Mouse (Mus musculus): ENCODE measurements around the gene Rnf167.

The Rnf167 gene

DNA sequence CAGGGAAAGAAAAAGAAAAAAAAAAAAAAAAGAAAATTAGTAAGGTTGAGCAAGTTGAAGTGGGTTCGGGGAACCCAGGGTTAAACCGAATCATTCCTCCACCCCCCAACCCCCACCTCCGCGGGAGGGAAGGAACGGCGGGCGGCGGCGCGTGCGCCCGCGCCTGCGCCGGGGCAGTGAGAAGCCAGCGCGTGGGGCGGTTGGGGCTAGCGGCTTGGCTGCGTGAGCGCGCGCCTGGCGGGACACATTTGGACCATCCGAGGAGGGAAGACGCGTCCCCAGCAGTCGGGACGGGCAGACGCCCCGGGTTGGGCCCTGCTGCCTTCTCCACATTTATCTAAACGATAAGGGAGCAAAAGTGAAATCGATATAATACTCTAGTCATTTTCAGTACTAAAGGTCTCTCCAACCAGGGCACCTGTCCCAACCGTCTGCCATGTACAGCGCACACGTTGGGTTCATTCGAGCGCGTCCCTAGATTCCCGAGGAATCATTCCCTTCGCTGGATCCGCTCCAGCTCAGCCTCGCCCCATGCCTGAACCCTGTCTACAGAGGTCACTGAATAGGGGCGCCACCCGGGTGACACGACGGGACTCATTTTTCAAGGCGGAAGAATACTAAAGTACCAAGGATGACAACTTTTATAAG, 8.0 kb downstream of the Rnf167 start:
- peak; percentile 68 to 72 for DNase-seq (ENCODE audit: low spot score in 2 of 2)

GRCm38 (mm10) chr11:70655571-70656455, 8.8 kb downstream of the Rnf167 start:
- no peak for DNase-seq (ENCODE audit: low spot score in 2 of 2)

DNA sequence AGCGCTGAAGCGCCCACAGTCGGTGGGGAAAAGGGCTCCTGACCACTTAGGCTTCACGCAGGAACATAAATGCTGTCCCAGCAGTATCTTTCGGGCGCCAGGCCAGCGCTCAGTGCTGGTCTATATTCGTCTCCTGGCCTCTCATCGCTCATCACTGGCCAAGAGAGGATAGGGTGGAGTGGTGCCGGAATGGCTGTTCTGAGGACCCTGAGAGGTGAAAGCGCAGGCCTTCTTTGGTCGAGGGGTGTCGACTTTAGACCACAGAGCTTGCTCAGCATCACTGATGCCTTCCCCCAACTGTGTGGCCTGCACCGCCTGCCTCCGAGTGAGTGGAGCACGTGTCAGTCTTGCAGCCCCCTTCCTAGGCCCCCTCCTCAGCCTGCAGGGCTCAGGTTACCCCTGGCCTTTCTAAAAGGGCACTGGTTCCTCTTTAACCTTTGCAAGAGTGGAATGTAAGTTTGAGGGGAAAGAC, 9.5 kb downstream of the Rnf167 start:
- DNase-seq (ENCODE audit: low spot score in 2 of 2), result no peak

DNA sequence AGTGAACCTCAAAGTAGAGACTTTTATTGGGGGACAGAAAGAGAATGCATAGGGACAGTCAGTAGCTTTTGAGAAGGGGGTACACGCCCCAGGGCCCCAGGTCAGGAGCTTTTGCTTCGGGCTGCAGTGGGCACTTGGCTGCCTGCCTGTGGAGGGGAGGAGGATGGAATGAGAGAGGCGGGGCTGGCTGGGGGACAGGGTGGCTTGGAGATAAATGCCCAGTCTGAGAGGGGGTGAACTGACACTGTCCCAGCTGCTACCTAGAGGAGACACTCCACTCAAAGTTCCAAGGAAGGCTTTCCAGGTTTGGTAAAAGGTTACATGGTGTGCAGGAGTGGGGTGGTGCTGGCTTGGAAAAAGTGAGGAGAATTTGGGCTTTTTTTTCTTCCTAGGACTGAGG, 9.9 kb downstream of the Rnf167 start, which contains the start of gene Eno3:
Gene Eno3, plus strand, starts transcription at position 239 of the 400 bp plus-strand sequence.
- DNase-seq (ENCODE audit: low spot score in 2 of 2), result no peak

DNA sequence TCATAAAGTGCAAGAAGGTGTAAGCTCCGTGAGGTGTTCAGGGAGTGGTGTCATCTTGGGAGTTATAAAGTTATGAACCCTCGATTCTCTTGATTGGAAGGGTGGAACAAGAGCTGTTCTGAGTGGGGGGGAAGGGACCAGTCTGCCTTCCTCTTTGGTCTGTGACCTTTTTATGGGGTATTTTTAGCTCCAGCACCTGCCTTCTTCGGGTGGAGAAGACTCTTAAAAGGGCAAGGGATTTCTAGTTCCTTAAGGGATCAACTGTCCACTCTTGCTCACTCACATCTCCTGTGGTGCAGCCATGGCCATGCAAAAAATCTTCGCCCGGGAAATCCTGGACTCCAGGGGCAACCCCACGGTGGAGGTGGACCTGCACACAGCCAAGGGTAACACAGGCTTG, 10.5 kb downstream of the Rnf167 start:
- DNase-seq (ENCODE audit: low spot score in 2 of 2), result no peak

GRCm38 (mm10) chr11:70657991-70658390, 11.0 kb downstream of the Rnf167 start:
- no peak for DNase-seq (ENCODE audit: low spot score in 2 of 2)

DNA sequence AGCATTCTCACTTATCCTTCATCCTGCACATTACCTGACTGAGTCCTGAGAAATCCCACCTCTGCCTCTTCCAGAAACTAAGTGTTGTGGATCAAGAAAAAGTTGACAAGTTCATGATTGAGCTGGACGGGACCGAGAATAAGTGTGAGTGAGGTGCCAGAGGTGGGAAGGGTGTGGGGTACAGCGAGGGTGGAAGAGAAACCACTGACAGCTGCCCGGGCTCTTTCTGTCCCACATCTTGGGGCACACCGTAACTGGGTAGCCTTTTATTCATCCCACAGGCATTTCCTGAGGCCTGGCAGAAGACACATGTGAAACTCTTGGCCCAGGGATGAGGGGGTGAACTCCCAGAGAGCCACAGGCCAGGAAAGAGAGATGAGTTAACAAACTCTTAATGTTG, 11.5 kb downstream of the Rnf167 start:
- DNase-seq (ENCODE audit: low spot score in 2 of 2), result no peak

GRCm38 (mm10) chr11:70658942-70659341, 11.9 kb downstream of the Rnf167 start:
- no peak for DNase-seq (ENCODE audit: low spot score in 2 of 2)

- DNase-seq (ENCODE audit: low spot score in 2 of 2), result no peak
Observed at GRCm38 (mm10) chr11:70660571-70660970, 13.5 kb downstream of the Rnf167 start.

GRCm38 (mm10) chr11:70663101-70663500, 16.1 kb downstream of the Rnf167 start:
- DNase-seq (ENCODE audit: low spot score in 2 of 2), result no peak

DNA sequence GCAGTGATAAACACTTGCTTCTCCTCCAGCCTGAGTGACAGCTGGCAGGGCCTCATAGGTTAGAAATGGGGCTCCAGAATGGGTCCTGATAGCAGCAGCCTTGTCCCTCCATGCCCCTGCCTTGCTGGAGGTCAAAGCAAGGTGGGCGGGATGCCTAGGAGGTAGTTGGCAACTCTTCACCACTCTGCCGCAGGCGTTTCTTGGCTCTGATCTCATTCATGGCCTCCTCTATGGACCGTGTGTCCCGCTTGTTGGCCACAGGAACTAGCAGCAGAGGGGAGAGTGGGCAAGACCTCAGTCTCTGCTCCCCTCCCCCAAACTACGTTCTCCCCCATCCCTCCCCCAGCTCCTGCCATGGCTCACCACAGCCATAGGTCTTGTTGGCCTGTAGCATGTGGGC, 16.9 kb downstream of the Rnf167 start:
- DNase-seq (ENCODE audit: low spot score in 2 of 2), result no peak

DNA sequence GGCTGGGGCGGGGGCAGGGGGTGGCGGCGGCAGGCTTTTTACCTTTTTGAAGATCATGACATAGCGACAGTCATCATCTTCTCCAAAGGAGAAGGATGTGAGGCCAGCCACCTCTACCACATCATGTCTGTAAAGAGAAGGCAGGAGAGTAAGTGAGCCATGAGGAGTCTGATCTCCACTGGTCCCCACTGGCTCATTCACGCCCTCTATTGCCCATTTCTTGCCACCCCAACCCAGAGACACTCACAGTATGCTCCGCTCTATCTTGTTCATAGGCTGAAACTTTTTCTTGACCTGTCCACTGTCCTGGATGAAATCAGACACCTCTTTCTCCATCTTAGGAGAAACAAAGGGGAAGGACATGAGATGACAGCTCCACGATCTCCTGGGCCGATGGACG, 17.7 kb downstream of the Rnf167 start:
- DNase-seq (ENCODE audit: low spot score in 2 of 2), result no peak

GRCm38 (mm10) chr11:70666687-70667086, 19.7 kb downstream of the Rnf167 start:
- DNase-seq (ENCODE audit: low spot score in 2 of 2), result no peak

DNA sequence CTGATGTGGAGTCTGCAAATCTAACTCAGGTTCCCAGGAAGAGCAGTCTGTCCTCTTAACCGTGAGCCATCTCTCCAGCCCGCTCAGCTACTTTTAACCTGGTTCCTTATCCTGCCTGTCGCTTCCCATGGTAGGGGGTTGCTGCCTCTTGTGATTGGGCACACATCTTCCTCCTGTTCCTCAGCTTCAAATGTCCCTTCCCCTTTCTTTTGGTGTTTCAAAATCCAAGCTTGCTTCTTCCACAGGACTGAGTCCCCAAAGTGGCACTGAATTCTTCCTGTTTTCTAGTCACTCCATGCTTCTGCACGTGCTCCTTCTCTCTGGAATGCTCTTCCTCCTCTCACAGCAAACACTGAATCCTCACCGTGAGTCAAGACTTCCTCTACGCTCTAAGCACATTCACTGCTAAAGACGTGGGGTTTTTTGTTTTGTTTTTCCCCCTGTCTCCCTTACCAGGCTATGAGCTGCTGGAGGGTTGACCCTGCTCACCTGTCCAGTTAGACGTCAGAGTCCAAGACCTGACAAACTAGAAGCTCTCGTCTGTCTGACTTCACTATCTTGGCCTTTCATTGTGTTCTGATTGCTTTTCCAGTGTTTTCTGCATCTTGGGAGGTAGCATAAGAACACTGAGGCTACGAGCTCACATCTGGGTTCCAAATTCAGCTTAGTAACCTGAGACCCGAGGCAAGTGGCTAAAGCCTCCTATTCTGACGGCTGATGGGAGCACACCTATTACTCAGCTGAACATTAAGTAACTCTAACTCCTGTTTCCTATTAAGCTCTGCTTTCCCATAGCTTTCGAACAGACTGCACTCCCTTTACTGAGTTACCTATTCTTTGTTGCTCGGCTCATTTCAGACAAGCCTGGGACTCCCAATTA, 20.5 kb downstream of the Rnf167 start:
- DNase-seq (ENCODE audit: low spot score in 2 of 2), result no peak

DNA sequence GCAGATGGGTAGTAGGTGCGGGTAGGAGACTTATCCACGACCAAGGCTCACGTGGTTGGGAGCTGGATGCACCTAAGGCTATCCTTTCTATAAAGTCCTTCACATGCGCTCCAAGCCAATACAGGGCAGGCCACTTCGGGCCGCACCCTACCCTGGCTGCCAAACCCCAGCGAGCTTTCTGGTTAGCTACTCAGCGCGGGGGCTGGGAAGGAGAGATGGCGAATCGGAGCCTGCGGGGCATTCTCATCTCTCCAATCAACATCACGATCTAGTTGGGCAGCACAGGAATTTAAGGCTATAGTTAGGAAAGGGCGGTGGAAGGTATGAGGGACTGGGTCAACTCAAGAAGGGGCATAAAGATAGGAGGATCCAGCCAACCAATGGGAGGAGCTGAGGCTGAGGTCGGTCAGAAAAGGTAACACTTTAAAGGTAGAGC, 21.3 kb downstream of the Rnf167 start:
- DNase-seq (ENCODE audit: low spot score in 2 of 2), result no peak

DNA sequence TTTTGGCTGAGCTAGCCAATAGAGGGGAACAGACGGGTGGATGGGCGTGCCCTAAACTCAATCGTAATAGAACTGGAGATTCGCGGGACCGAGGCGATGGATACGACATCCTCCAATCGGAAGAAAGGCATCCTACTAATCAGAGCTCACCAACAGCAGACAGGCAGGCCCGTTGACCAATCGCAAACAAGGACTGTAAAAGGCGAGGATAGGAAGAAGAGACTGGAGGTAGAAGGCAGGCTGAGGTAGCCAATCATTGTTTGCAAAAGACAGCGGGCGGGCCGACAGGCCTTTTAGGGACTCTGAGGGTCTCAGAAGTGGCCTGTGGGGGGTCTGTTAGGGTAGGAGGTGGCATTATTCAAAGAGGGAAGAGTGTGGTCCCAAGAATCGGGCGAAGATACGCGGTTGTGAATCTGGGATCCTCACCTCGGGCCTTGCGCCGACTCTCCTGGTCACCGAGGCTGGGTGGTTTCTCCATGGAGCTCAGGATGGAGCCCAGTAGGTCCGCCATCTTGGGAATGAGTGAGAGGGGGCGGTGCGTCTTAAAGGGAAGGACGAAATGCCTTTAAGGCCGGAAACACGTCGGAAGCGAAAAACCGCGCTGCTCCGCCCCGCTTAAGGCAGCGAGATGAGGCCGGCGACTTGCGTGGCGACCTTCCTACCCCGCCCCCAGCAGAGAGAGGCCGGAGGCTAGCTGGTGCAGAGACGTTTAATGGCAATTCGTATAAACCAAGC, 21.9 kb downstream of the Rnf167 start, which contains the start of gene Spag7:
Gene Spag7, minus strand, starts transcription at position 646 of the 735 bp plus-strand sequence.
- peak; percentile 98 to 99 for DNase-seq (ENCODE audit: low spot score in 2 of 2)

GRCm38 (mm10) chr11:70669582-70670345, 22.7 kb downstream of the Rnf167 start:
- peak; percentile 59 to 64 for DNase-seq (ENCODE audit: low spot score in 2 of 2)

DNA sequence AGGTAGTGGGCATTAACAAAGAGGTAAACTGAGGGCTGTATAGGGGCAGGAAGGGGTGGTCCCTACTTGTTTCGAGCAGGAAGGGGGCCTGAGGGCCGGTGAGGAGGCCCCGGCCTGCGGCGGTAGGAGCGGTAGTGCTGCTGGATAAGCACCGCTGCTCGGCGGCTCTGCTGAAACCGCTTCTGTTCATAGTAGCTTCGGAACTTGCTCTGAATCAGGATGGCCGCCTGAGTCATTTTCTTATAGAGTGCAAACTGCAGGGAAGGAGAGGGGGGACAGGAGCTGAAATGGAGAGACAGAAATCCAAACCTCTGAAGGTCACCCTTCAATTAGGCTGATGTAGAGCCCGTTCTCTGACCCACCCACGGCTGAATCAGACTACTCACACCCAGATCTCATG, 23.4 kb downstream of the Rnf167 start:
- DNase-seq (ENCODE audit: low spot score in 2 of 2), result peak in 1 of 2 experiments; percentile 42

DNA sequence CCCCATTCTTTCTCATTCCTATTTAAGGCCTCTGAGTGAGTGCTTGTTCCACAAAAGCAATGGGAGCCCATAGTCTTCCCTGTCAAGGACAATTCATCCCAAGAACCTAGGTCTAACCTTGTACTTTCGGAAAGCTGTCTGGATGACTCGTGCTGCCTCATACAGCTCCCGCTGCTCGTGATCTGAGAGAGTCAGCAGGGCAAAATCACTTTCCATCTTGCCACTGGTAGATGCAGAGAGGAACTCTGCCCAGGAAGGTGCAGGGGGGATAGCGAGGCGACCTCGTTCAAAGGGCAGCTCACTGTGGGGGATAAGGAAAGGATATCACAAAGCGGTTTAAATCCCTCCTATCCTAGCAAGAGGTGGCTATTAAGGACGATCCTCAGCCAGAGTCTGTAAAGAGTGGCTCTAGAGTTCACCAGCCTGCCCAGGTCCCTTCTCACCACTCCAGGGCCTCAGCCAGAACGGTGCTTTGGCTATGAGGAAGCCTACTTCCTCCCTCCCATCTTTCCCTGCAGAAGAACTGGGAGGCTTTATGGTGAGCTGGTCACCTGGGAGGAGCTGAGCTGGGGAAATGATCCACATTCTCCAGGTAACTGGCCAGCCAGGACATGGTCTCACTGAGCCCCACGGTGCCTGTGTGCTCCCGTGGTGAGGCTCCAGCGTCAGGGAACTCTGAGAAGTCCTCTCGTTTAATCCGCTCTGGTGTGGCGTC, 24.5 kb downstream of the Rnf167 start:
- no peak for DNase-seq (ENCODE audit: low spot score in 2 of 2)

- no peak for DNase-seq (ENCODE audit: low spot score in 2 of 2)
Observed at GRCm38 (mm10) chr11:70674014-70674413, 27.0 kb downstream of the Rnf167 start.

Data from right cerebral cortex, adult 2 months (tissue).